Mouse (Mus musculus) thymus, postnatal 10 days (tissue): ENCODE data around the gene Mup8.
"Not testable (repeated sequence)": the region's sequence is repeated elsewhere in the genome, so short reads cannot be mapped to it uniquely, and the experiment has no call there.

Experiments
- DNase-seq, 2 experiments: peaks; one replicate each; pipeline ENCODE4 v3.0.0; 2021; ENCODE audit warnings: low spot score in 2 of 2

Mup8 gene

DNA sequence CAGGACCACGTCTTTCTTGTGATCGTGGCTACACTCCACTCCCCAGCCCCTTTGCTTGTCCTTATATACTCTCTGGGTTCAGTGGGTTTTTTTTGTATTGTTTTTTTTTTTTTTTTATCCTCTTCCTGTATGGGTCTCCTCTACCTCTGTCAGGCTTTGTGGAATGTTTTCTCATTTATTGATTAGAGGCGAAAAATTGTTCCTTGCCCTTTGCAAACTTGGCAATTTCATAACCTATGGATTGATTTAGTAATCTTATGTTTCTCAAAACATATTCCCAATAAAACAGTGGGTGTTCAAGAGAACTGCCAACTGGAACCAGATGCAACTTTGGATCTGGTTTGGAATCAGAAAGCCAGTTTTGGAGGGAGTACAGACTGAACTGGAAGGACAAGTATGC, at the start of gene Mup8:
TSS of gene Mup8 (minus strand) at position 101 of the 400 bp plus-strand sequence.
- not testable (repeated sequence) for DNase-seq

DNA sequence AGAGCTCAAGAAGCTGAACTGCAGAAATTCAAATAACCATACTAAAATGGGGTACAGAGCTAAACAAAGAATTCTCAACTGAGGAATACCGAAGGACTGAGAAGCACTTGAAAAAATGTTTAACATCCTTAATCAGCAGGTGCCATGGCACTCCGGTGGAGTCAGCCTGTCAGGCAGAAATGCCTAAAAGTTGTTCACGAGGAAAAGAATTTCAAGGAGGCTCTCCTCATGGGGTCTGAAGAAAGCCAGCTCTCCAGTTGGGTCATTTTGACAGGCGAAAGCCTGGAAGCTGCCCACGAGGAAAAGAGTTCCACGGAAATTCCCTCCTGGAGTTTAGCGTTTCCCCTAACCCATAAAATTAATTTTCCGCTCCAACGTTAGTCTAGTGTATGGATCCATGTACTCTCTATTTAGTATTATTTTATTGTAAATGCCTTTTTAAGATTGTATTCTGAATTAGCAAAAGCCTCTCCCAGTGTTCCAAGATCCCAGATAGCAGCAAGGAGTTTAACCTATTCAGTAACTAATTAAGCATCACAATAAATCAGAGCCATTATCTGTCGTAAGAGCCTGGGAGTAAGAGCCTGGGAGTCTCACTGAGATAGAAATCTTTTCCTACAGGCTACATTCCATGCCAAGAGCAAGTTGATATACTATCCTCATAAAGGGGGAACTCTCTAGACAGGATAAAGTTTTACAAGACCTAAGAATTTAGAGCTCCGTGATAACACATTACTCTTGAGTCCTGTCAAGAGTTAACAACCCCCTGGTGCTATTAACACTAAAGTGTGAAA, 43.8 kb upstream of the Mup8 start:
- not testable (repeated sequence) for DNase-seq

DNA sequence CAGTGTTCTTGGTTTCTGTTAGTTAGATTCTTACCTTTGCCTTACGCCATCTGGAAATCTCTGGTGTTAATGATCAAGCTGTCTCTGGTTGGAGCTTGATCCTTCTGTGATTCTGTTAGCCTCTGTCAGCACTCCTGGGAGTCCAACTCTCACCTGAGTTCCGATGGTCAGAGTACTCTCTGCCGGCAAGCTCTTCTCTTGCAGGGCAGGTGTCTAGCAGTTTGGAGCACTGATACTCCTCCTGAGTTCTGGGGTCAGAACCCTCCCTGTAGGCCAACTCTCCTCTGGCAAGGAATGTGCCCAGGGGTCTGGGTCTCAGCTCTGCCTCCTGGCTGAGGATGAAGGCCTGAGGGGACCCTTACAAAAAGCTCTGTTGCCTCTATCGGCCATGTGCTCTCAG, 40.3 kb upstream of the Mup8 start:
- not testable (repeated sequence) for DNase-seq
